Mouse (Mus musculus) C3H10T1/2 (cell line): ENCODE data around the gene Cdk5rap1. TPM values are rescaled to one million over a fixed set of nuclear protein-coding genes. Genes with fewer than 3 reads are reported as not detected.

Source experiments
- polyA plus RNA-seq, 2 experiments: library from polyadenylated mRNA; unstranded; fragments of >200 nt; fragmentation: generic; extraction: Trizol; gene quantifications; one replicate each; pipeline ENCODE4 v1.2.1; 2012; ENCODE audit warnings: missing spikeins in 2 of 2

Cdk5rap1 gene
- polyA plus RNA-seq = 1 to 10 TPM; 3.0 to 8.0 TPM

GRCm38 (mm10) chr2:154372842-154373500 is at the start of gene Cdk5rap1:
Gene Cdk5rap1 (minus strand): TSS chr2:154373010.

DNA sequence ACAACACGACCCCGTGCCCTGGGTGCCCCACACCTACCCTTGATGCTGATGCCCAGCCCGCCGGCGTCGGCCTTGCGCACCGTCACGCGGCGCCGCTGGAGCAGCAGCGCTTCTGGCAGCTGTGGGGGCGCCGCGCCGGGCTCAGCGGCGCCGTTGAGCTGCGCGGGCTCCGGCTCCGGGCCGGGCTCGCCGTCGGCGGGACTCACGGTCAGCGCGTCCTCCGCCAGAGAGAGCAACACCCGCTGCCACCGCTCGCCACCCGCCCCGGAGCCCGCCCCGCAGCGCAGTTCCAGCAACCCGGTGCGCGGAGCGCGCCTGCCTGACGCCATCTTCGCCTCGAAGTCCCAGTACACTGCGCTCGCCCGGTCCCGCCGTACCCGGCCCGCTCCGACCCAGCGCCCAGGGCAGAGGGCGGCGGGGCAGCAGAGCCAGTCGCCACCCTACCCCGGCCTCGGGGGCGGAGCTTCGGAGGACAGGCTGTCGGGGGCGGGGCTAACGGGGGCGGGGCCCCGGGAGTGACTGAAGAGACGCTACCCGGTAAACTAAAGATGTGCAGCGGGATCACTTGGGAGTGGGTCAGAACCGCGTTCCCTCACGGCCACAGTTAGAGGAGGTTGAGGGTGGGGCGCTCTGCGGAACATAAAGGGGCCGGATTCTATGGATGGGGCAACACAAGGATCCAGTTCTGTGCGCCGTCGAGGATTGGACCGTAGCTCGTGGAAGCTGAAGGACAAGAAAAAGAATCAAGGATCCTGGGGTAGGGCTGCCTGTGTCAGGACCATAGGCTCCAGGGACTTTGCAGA is 35.0 kb upstream of the Cdk5rap1 start, which contains the start of gene Snta1:
Snta1 (minus strand) TSS at position 457 of the 803 bp plus-strand sequence.

DNA sequence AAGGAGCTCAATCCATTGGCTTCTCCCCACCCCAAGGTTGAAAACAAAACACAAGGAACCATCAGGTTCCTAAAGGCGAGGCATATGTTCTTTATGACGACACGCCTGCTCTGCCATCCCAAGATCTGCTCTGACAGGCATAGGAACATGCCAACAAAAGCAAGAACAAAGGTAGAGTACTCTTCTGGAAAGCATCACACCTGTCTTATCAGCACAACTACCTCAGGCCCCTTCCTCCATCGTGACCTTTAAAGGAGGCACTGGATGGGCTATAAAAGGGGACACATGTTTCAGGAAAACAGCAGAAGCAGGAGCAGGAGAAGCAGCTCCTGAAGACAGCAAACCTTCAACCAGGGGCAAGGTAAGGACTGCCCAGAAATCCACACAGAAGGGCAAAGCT is 65.9 kb downstream of the Cdk5rap1 start, which contains the start of gene Bpifb9b:
Bpifb9b (plus strand) TSS at position 301 of the 400 bp plus-strand sequence.

Other genes with a start within 250 kb of the Cdk5rap1 start
- gene Bpifa3, start 242.7 kb downstream of the Cdk5rap1 start, polyA plus RNA-seq = not detected
- not detected for gene Bpifa1, start 230.1 kb downstream of the Cdk5rap1 start, polyA plus RNA-seq
- gene Bpifa5, start 210.4 kb downstream of the Cdk5rap1 start, polyA plus RNA-seq = not detected
- not detected for gene Bpifb1, start 182.2 kb downstream of the Cdk5rap1 start, polyA plus RNA-seq
- not detected for gene Bpifb5, start 149.3 kb downstream of the Cdk5rap1 start, polyA plus RNA-seq
- gene Bpifb9a, start 115.2 kb downstream of the Cdk5rap1 start, polyA plus RNA-seq = not detected
- not detected for gene Bpifb9b, start 65.8 kb downstream of the Cdk5rap1 start, polyA plus RNA-seq
- gene Snta1, start 35.1 kb upstream of the Cdk5rap1 start, polyA plus RNA-seq = 10 to 100 TPM; 46.9 to 47.9 TPM
- gene Cbfa2t2, start 63.5 kb upstream of the Cdk5rap1 start, polyA plus RNA-seq = 1 to 10 TPM; 1.5 to 9.9 TPM
- gene 1700003F12Rik, start 174.1 kb upstream of the Cdk5rap1 start, polyA plus RNA-seq = 10 to 100 TPM in 1 of 2 experiments, 1 to 10 TPM in 1; 8.6 to 11.1 TPM
- under 1 TPM; 0.04 to 0.27 TPM for gene Actl10, start 178.8 kb upstream of the Cdk5rap1 start, polyA plus RNA-seq
- gene Necab3, start 185.9 kb upstream of the Cdk5rap1 start, polyA plus RNA-seq = 1 to 10 TPM in 1 of 2 experiments, under 1 TPM in 1; 0.09 to 1.1 TPM
- 10 to 100 TPM; 29.6 to 30.5 TPM for gene E2f1, start 196.9 kb upstream of the Cdk5rap1 start, polyA plus RNA-seq
- 10 to 100 TPM in 1 of 2 experiments, 1 to 10 TPM in 1; 9.3 to 44.2 TPM for gene Pxmp4, start 230.7 kb upstream of the Cdk5rap1 start, polyA plus RNA-seq
- gene Zfp341, start 240.3 kb upstream of the Cdk5rap1 start, polyA plus RNA-seq = 1 to 10 TPM; 2.0 to 3.9 TPM
- under 1 TPM; 0.21 to 0.72 TPM for gene 4930519P11Rik, start 240.4 kb upstream of the Cdk5rap1 start, polyA plus RNA-seq